Mouse (Mus musculus) liver, adult 2 months (tissue): ENCODE data around the gene Gm49378. TPM values are rescaled to one million over a fixed set of nuclear protein-coding genes. Genes with fewer than 3 reads are reported as not detected.
A peak's percentile ranks its signal among the peaks of the same experiment; 100 is the strongest.

Experiments used
- DNase-seq: peaks from one replicate; pipeline ENCODE4 v3.0.0-alpha.2; 2011; ENCODE audit warnings: low read depth, low spot score; ENCODE audit errors: extremely low read depth
- H3K27ac ChIP-seq: fragments of 200-500 bp; replicated peaks from 2 replicates; pipeline ENCODE4 v1.5.1; 2012; ENCODE audit warnings: low read depth, mild to moderate bottlenecking, control low read depth, inconsistent platforms, low read length; ENCODE audit not compliant: insufficient read depth
- H3K27me3 ChIP-seq: fragments of 200-500 bp; 2 replicates; pipeline ENCODE4 v1.6.1; 2012; ENCODE audit warnings: mild to moderate bottlenecking, moderate library complexity, low read length, inconsistent platforms; ENCODE audit not compliant: control insufficient read depth, insufficient read depth
- H3K36me3 ChIP-seq: fragments of 200-500 bp; 2 replicates; pipeline ENCODE4 v1.6.1; 2012; ENCODE audit warnings: low read length, inconsistent platforms; ENCODE audit not compliant: control insufficient read depth, insufficient read depth
- H3K4me1 ChIP-seq: fragments of 200-500 bp; 2 replicates; pipeline ENCODE4 v1.6.1; 2011; ENCODE audit warnings: low read length; ENCODE audit not compliant: control insufficient read depth, insufficient read depth
- H3K4me3 ChIP-seq: fragments of 200-500 bp; 2 replicates; pipeline ENCODE4 v1.5.1; 2011; ENCODE audit warnings: low read depth, mild to moderate bottlenecking, control low read depth, low read length, moderate library complexity; ENCODE audit not compliant: insufficient read depth
- H3K79me2 ChIP-seq: fragments of 200-500 bp; 2 replicates; pipeline ENCODE4 v1.6.1; 2012; ENCODE audit warnings: inconsistent platforms, mild to moderate bottlenecking, low read length, moderate library complexity; ENCODE audit not compliant: control insufficient read depth, insufficient read depth
- H3K9ac ChIP-seq: fragments of 200-500 bp; 2 replicates; pipeline ENCODE4 v1.6.1; 2012; ENCODE audit warnings: low read depth, mild to moderate bottlenecking, control low read depth, inconsistent platforms, low read length
- CTCF ChIP-seq: fragments of 200-500 bp; IDR thresholded peaks from 2 replicates; pipeline ENCODE4 v1.5.1; 2011; ENCODE audit warnings: low read depth, low read length, control low read depth
- POLR2A ChIP-seq: fragments of 200-500 bp; IDR thresholded peaks from 2 replicates; pipeline ENCODE4 v1.6.1; 2011; ENCODE audit warnings: low read length, control low read depth; ENCODE audit not compliant: insufficient read depth; ENCODE audit errors: extremely low read depth
- WGBS: fragments of 180-500 bp; shearing (Covaris S2); methylation state at CpG from one replicate; pipeline ENCODE4 v1.1.7; 2018; 5-methylcytosine and 5-hydroxymethylcytosine counted together
- polyA plus RNA-seq: library from polyadenylated mRNA; depleted of rRNA; stranded (reverse); fragments of >200 nt; gene quantifications from 2 replicates; pipeline ENCODE4 v1.2.3, GENCODE M21; 2012
- total RNA-seq: library from RNA; depleted of rRNA; stranded (reverse); fragments of >200 nt; gene quantifications from 2 replicates; pipeline ENCODE4 v1.2.3, GENCODE M21; 2014

Gene Gm49378
- total and polyA plus RNA-seq, 2 experiments, result 2.1 to 7.9 TPM

- DNase-seq, result peak; percentile 95
- peak within 1 kb of the TSS; percentile 86 for H3K4me3 ChIP-seq
- H3K4me1 ChIP-seq, result peaks cover 8% of the 10 kb centered on the region
- H3K9ac ChIP-seq, result peak within 1 kb of the TSS; percentile 89
- H3K27ac ChIP-seq, result peak within 1 kb of the TSS; percentile 98
- H3K36me3 ChIP-seq, result peaks cover 16% of the 10 kb centered on the region
- H3K27me3 ChIP-seq, result no peaks in the 10 kb centered on the region
- peak; percentile 79 for TF ChIP-seq POLR2A
- TF ChIP-seq CTCF, result no peak
- under 1% methylated on average over 33 of the region's 33 CpGs for WGBS
- H3K79me2 ChIP-seq, result peaks cover 16% of the 10 kb centered on the region; the same call in 1 of the 2 replicates
These were observed 46.3 kb downstream of the Gm49378 start, which contains the start of gene Rnf31 for GRCm38 (mm10) chr14:55591331-55591891. Gene Rnf31 (plus strand): TSS chr14:55591708.

- TF ChIP-seq CTCF (no peak), POLR2A (0 out of 2 replicates have a peak, but pooled peaks have one; percentile 39)
- DNase-seq, result peak; percentile 96
- Histone ChIP-seq H3K27ac (peak within 1 kb of the TSS; percentile 98), H3K79me2 (peaks cover 16% of the 10 kb centered on the region; the same call in 1 of the 2 replicates), H3K4me1 (peaks cover 13% of the 10 kb centered on the region), H3K27me3 (no peaks in the 10 kb centered on the region), H3K9ac (peak within 1 kb of the TSS; percentile 89), H3K36me3 (peaks cover 16% of the 10 kb centered on the region), H3K4me3 (peak within 1 kb of the TSS; percentile 86)
- WGBS, result under 1% methylated on average over 22 of the region's 22 CpGs
These were observed 46.9 kb downstream of the Gm49378 start, which contains the start of gene Psme2 for GRCm38 (mm10) chr14:55590748-55591330. Gene Psme2 (minus strand): TSS chr14:55591113.

- H3K79me2 ChIP-seq, result peaks cover 12% of the 10 kb centered on the region; the same call in 1 of the 2 replicates
- 62% methylated on average over 11 of the region's 11 CpGs for WGBS
- no peak for DNase-seq
These were observed 47.8 kb downstream of the Gm49378 start for GRCm38 (mm10) chr14:55589771-55590448.

GRCm38 (mm10) chr14:55589271-55589670 lies 48.4 kb downstream of the Gm49378 start:
- no peak overlapping the region for H3K27ac ChIP-seq
- H3K9ac ChIP-seq, result no peak overlapping the region

More at GRCm38 (mm10) chr14:55589771-55590448, 47.8 kb downstream of the Gm49378 start:
- Histone ChIP-seq H3K36me3 (peaks cover 11% of the 10 kb centered on the region), H3K9ac (peak overlapping the region; percentile 84), H3K4me1 (peaks cover 15% of the 10 kb centered on the region), H3K4me3 (peak overlapping the region; percentile 84), H3K27me3 (no peaks in the 10 kb centered on the region), H3K27ac (peak overlapping the region; percentile 75)
- no peak for TF ChIP-seq POLR2A
- TF ChIP-seq CTCF, result no peak

GRCm38 (mm10) chr14:55586149-55586548 lies 51.5 kb downstream of the Gm49378 start:
- WGBS, result 80% methylated on average over 2 of the region's 2 CpGs
- peaks cover 8% of the 10 kb centered on the region for H3K4me1 ChIP-seq
- no peak for DNase-seq
- no peaks in the 10 kb centered on the region for H3K27me3 ChIP-seq
- H3K79me2 ChIP-seq, result no peaks in the 10 kb centered on the region; the same call in 1 of the 2 replicates
- H3K36me3 ChIP-seq, result peaks cover 10% of the 10 kb centered on the region
- no peak overlapping the region for H3K9ac ChIP-seq
- no peak for TF ChIP-seq CTCF
- TF ChIP-seq POLR2A, result no peak
- no peak overlapping the region for H3K4me3 ChIP-seq
- H3K27ac ChIP-seq, result peak overlapping the region; percentile 52

More at GRCm38 (mm10) chr14:55589271-55589670, 48.4 kb downstream of the Gm49378 start:
- Histone ChIP-seq H3K4me3 (no peak overlapping the region), H3K79me2 (peaks cover 10% of the 10 kb centered on the region; the same call in 1 of the 2 replicates), H3K27me3 (no peaks in the 10 kb centered on the region), H3K4me1 (peaks cover 15% of the 10 kb centered on the region), H3K36me3 (peaks cover 7% of the 10 kb centered on the region)
- DNase-seq, result no peak
- WGBS, result 93% methylated on average over 5 of the region's 5 CpGs
- TF ChIP-seq CTCF (no peak), POLR2A (no peak)
